Mouse (Mus musculus) neural tube, embryonic 14.5 days (tissue): Measurements from ENCODE around the gene Ift172. TPM values are rescaled to one million over a fixed set of nuclear protein-coding genes. Genes with fewer than 3 reads are reported as not detected.

Source experiments
- ATAC-seq: fragments of 200-750 bp; cut with Nextera tagmentation; 2 replicates; pipeline ENCODE4 v1.8.0; 2017; ENCODE audit warnings: low read depth, mild to moderate bottlenecking, moderate TSS enrichment, moderate library complexity
- H3K27ac ChIP-seq: fragments of 300-500 bp; sonication (generic); 2 replicates; pipeline ENCODE4 v1.5.1; 2014; ENCODE audit warnings: low read depth, mild to moderate bottlenecking, control low read depth, low read length, moderate library complexity, mixed read lengths
- H3K27me3 ChIP-seq: fragments of 300-500 bp; sonication (generic); 2 replicates; pipeline ENCODE4 v1.6.1; 2014; ENCODE audit warnings: low read length; ENCODE audit not compliant: control insufficient read depth, insufficient read depth
- H3K36me3 ChIP-seq: fragments of 300-500 bp; sonication (generic); 2 replicates; pipeline ENCODE4 v1.6.1; 2014; ENCODE audit warnings: low read length, mixed read lengths; ENCODE audit not compliant: control insufficient read depth, insufficient read depth
- H3K4me1 ChIP-seq: fragments of 300-500 bp; sonication (generic); 2 replicates; pipeline ENCODE4 v1.6.1; 2014; ENCODE audit warnings: low read length; ENCODE audit not compliant: control insufficient read depth, insufficient read depth
- H3K4me2 ChIP-seq: fragments of 300-500 bp; sonication (generic); 2 replicates; pipeline ENCODE4 v1.6.1; 2014; ENCODE audit warnings: mild to moderate bottlenecking, low read depth, low read length, control low read depth
- H3K4me3 ChIP-seq: fragments of 300-500 bp; sonication (generic); 2 replicates; pipeline ENCODE4 v1.5.1; 2014; ENCODE audit warnings: low read depth, low read length, control low read depth, mixed read lengths
- H3K9ac ChIP-seq: fragments of 300-500 bp; sonication (generic); replicated peaks from 2 replicates; pipeline ENCODE4 v1.6.1; 2014; ENCODE audit warnings: low read depth, mild to moderate bottlenecking, control low read depth, low read length, mixed read lengths
- H3K9me3 ChIP-seq: fragments of 300-500 bp; sonication (generic); 2 replicates; pipeline ENCODE4 v1.6.1; 2016; ENCODE audit warnings: low read length; ENCODE audit not compliant: control insufficient read depth
- WGBS: fragments of 180-500 bp; shearing (Covaris S2); extraction: QIAGEN DNeasy Blood & Tissue Kit; methylation state at CpG from one replicate; pipeline ENCODE4 v1.1.7; 2014; 5-methylcytosine and 5-hydroxymethylcytosine counted together
- polyA plus RNA-seq: library from polyadenylated mRNA; unstranded; fragments of >200 nt; fragmentation: Nextera tagmentation; extraction: Ambion mirVana; gene quantifications from 2 replicates; pipeline ENCODE4 v1.2.1, GENCODE M21; 2014

Gene Ift172
- polyA plus RNA-seq, 1 experiment from 2014 or later, result 32.6 TPM

- H3K4me3 ChIP-seq, result no peak overlapping the region
- no peak overlapping the region for H3K9ac ChIP-seq
- H3K36me3 ChIP-seq, result peaks cover 8% of the 10 kb centered on the region
- H3K27me3 ChIP-seq, result no peaks in the 10 kb centered on the region
- WGBS, result 88% methylated on average over 3 of the region's 3 CpGs
- no peak for ATAC-seq
- no peak overlapping the region for H3K27ac ChIP-seq
- peaks cover 13% of the 10 kb centered on the region for H3K4me1 ChIP-seq
- no peak overlapping the region for H3K4me2 ChIP-seq
- no peaks in the 10 kb centered on the region for H3K9me3 ChIP-seq
Measured at GRCm38 (mm10) chr5:31297981-31298380, 7.1 kb upstream of the Ift172 start.

- H3K9ac ChIP-seq, result no peak within 1 kb of the TSS
- H3K36me3 ChIP-seq, result peaks cover 12% of the 10 kb centered on the region
- H3K27me3 ChIP-seq, result no peaks in the 10 kb centered on the region
- H3K4me3 ChIP-seq, result peak within 1 kb of the TSS; percentile 93
- 84% methylated on average over 13 of the region's 13 CpGs for WGBS
- H3K4me2 ChIP-seq, result peak within 1 kb of the TSS; percentile 95
- H3K27ac ChIP-seq, result no peak within 1 kb of the TSS
- no peaks in the 10 kb centered on the region for H3K9me3 ChIP-seq
- no peak for ATAC-seq
- H3K4me1 ChIP-seq, result peaks cover 13% of the 10 kb centered on the region
Measured at GRCm38 (mm10) chr5:31297047-31297757, 6.3 kb upstream of the Ift172 start, which contains the start of gene Gckr. Gene Gckr (plus strand): TSS chr5:31297443.

- H3K4me1 ChIP-seq, result peaks cover 16% of the 10 kb centered on the region
- H3K4me2 ChIP-seq, result peak within 1 kb of the TSS; percentile 95
- H3K9ac ChIP-seq, result peak within 1 kb of the TSS; percentile 97
- peaks cover 12% of the 10 kb centered on the region for H3K36me3 ChIP-seq
- peak within 1 kb of the TSS; percentile 82 for H3K27ac ChIP-seq
- H3K4me3 ChIP-seq, result peak within 1 kb of the TSS; percentile 93
- ATAC-seq, result peak; percentile 81
- no peaks in the 10 kb centered on the region for H3K27me3 ChIP-seq
- WGBS, result 1% methylated on average over 18 of the region's 46 CpGs
- H3K9me3 ChIP-seq, result no peaks in the 10 kb centered on the region
Measured at GRCm38 (mm10) chr5:31295606-31296141, 4.8 kb upstream of the Ift172 start, which contains the start of gene Fndc4. Gene Fndc4 (minus strand): TSS chr5:31296080.

- Histone ChIP-seq H3K4me2 (peak overlapping the region; percentile 95), H3K4me3 (peak overlapping the region; percentile 93), H3K9ac (peak overlapping the region; percentile 97), H3K4me1 (peaks cover 16% of the 10 kb centered on the region), H3K36me3 (peaks cover 12% of the 10 kb centered on the region), H3K27me3 (no peaks in the 10 kb centered on the region), H3K9me3 (no peaks in the 10 kb centered on the region), H3K27ac (peak overlapping the region; percentile 82)
- ATAC-seq, result peak; percentile 28
- WGBS, result 5% methylated on average over 29 of the region's 29 CpGs
Measured at GRCm38 (mm10) chr5:31294964-31295605, 4.2 kb upstream of the Ift172 start.

- Histone ChIP-seq H3K4me2 (peak overlapping the region; percentile 93), H3K36me3 (peaks cover 20% of the 10 kb centered on the region), H3K27ac (peak overlapping the region; percentile 86), H3K4me1 (peaks cover 16% of the 10 kb centered on the region), H3K4me3 (peak overlapping the region; percentile 38), H3K9ac (peak overlapping the region; percentile 50), H3K27me3 (no peaks in the 10 kb centered on the region), H3K9me3 (no peaks in the 10 kb centered on the region)
- ATAC-seq, result no peak
- WGBS, result 3% methylated on average over 9 of the region's 9 CpGs
Measured at GRCm38 (mm10) chr5:31291361-31291688, 409 bp upstream of the Ift172 start.

GRCm38 (mm10) chr5:31289626-31290230, 1.2 kb downstream of the Ift172 start:
- Histone ChIP-seq H3K27me3 (no peaks in the 10 kb centered on the region), H3K27ac (no peak overlapping the region), H3K4me2 (peak overlapping the region; percentile 93; the same call in 1 of the 2 replicates), H3K9ac (no peak overlapping the region), H3K4me1 (peaks cover 12% of the 10 kb centered on the region), H3K36me3 (peaks cover 36% of the 10 kb centered on the region), H3K9me3 (no peaks in the 10 kb centered on the region), H3K4me3 (no peak overlapping the region)
- WGBS, result 91% methylated on average over 3 of the region's 3 CpGs
- no peak for ATAC-seq

GRCm38 (mm10) chr5:31288655-31289054, 2.3 kb downstream of the Ift172 start:
- no peak overlapping the region for H3K9ac ChIP-seq
- no peak overlapping the region for H3K27ac ChIP-seq
- H3K9me3 ChIP-seq, result no peaks in the 10 kb centered on the region
- peaks cover 40% of the 10 kb centered on the region for H3K36me3 ChIP-seq
- no peak for ATAC-seq
- H3K27me3 ChIP-seq, result no peaks in the 10 kb centered on the region
- H3K4me1 ChIP-seq, result peaks cover 3% of the 10 kb centered on the region; the same call in 1 of the 2 replicates
- no peak overlapping the region for H3K4me2 ChIP-seq
- H3K4me3 ChIP-seq, result no peak overlapping the region
- WGBS, result 77% methylated on average over 3 of the region's 3 CpGs

GRCm38 (mm10) chr5:31288225-31288624, 2.7 kb downstream of the Ift172 start:
- no peak overlapping the region for H3K4me2 ChIP-seq
- H3K36me3 ChIP-seq, result peaks cover 40% of the 10 kb centered on the region
- H3K27ac ChIP-seq, result no peak overlapping the region
- no peaks in the 10 kb centered on the region for H3K27me3 ChIP-seq
- ATAC-seq, result no peak
- H3K4me3 ChIP-seq, result no peak overlapping the region
- WGBS, result 82% methylated on average over 4 of the region's 4 CpGs
- no peaks in the 10 kb centered on the region for H3K9me3 ChIP-seq
- no peak overlapping the region for H3K9ac ChIP-seq
- H3K4me1 ChIP-seq, result 0 out of 2 replicates have a peak, but pooled peaks cover 3% of the 10 kb centered on the region
